Mouse (Mus musculus): Measurements from ENCODE around the gene Ifnar2. TPM values are rescaled to one million over a fixed set of nuclear protein-coding genes. Genes with fewer than 3 reads are reported as not detected.
A peak's percentile ranks its signal among the peaks of the same experiment; 100 is the strongest.

Gene Ifnar2
- polyA plus RNA-seq, 1 experiment from 2014 or later: 35.3 TPM

GRCm38 (mm10) chr16:91403784-91404183, 31.2 kb downstream of the Ifnar2 start:
- Histone ChIP-seq H3K4me1 (peaks cover 18% of the 10 kb centered on the region), H3K27ac (no peak overlapping the region), H3K27me3 (ENCODE audit: low read depth, poor library complexity, severe bottlenecking) (no peaks in the 10 kb centered on the region), H3K9me3 (replicated peaks) (no peaks in the 10 kb centered on the region), H3K4me3 (no peak overlapping the region), H3K36me3 (peaks cover 34% of the 10 kb centered on the region)
- WGBS: 82% methylated on average over 9 of the region's 9 CpGs
- DNase-seq (ENCODE audit: low spot score): no peak

GRCm38 (mm10) chr16:91404187-91404586, 31.6 kb downstream of the Ifnar2 start:
- peaks cover 18% of the 10 kb centered on the region for H3K4me1 ChIP-seq
- WGBS: 90% methylated on average over 8 of the region's 8 CpGs
- no peak for DNase-seq (ENCODE audit: low spot score)
- no peaks in the 10 kb centered on the region for H3K27me3 ChIP-seq (ENCODE audit: low read depth, poor library complexity, severe bottlenecking)
- no peak overlapping the region for H3K27ac ChIP-seq
- H3K9me3 ChIP-seq (replicated peaks): no peaks in the 10 kb centered on the region
- no peak overlapping the region for H3K4me3 ChIP-seq
- H3K36me3 ChIP-seq: peaks cover 34% of the 10 kb centered on the region

GRCm38 (mm10) chr16:91404828-91405577, 32.4 kb downstream of the Ifnar2 start:
- 80% methylated on average over 10 of the region's 10 CpGs for WGBS
- Histone ChIP-seq H3K36me3 (peaks cover 34% of the 10 kb centered on the region), H3K27me3 (ENCODE audit: low read depth, poor library complexity, severe bottlenecking) (no peaks in the 10 kb centered on the region), H3K4me1 (peaks cover 18% of the 10 kb centered on the region), H3K27ac (no peak overlapping the region), H3K4me3 (no peak overlapping the region), H3K9me3 (replicated peaks) (no peaks in the 10 kb centered on the region)
- no peak for DNase-seq (ENCODE audit: low spot score)

DNA sequence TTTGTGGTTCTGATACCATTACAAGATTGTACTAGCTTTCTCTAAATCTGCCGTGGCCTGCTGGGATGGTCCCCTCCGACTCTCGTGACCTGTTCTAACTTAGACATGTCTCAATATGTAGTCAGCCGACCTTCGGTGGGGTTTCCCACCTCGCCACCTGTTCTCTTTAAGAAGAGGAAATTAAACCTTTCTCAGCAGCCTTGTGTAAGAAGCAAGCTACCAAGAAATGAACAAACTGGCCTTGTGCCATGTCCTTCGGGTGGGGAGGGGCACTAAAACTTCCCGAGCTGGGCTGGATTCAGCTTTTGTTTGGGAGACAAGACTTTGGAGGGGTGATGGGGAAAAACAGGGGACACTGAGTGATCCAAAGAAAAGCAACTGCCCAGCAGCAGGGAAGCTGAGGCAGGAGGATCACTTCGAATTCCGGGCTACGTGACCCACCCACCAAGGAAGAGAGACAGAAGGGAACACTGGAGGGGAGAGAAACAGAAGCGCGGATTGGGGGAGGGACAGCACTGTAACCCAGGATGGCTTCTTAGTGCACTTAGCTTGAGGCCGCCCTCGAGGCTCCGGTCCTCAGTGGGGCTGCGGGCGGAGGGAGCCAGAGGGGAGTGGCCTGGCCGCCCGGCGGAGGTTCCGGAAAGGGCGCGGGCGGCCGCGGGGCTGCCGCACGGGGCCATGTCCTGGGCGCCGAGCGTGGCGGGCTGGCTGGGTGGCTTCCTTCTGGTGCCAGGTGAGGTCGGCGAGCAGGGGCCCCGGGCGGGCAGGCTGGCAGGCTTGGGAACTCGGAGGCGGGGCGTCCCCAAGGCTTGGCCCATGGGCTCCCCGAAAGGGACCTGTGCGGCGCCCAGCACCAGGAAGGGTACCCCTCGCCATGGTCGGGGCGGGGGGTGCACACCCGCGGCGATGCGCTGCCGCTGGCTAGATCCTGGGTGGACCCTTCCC, 33.3 kb downstream of the Ifnar2 start, which contains the start of gene Il10rb:
Gene Il10rb, plus strand, starts transcription at position 525 of the 945 bp plus-strand sequence.
- peak; percentile 72 for DNase-seq (ENCODE audit: low spot score)
- H3K4me3 ChIP-seq: peak within 1 kb of the TSS; percentile 79
- H3K4me1 ChIP-seq: peaks cover 26% of the 10 kb centered on the region
- H3K9me3 ChIP-seq (replicated peaks): no peaks in the 10 kb centered on the region
- peaks cover 27% of the 10 kb centered on the region for H3K36me3 ChIP-seq
- 7% methylated on average over 51 of the region's 51 CpGs for WGBS
- H3K27ac ChIP-seq: peak within 1 kb of the TSS; percentile 85
- H3K27me3 ChIP-seq (ENCODE audit: low read depth, poor library complexity, severe bottlenecking): no peaks in the 10 kb centered on the region

- peak overlapping the region; percentile 85 for H3K27ac ChIP-seq
- no peaks in the 10 kb centered on the region for H3K9me3 ChIP-seq (replicated peaks)
- peak overlapping the region; percentile 79 for H3K4me3 ChIP-seq
- peaks cover 29% of the 10 kb centered on the region for H3K4me1 ChIP-seq
- peak; percentile 41 for DNase-seq (ENCODE audit: low spot score)
- 2% methylated on average over 13 of the region's 13 CpGs for WGBS
- peaks cover 27% of the 10 kb centered on the region for H3K36me3 ChIP-seq
- H3K27me3 ChIP-seq (ENCODE audit: low read depth, poor library complexity, severe bottlenecking): no peaks in the 10 kb centered on the region
Observed at GRCm38 (mm10) chr16:91406585-91407220, 34.1 kb downstream of the Ifnar2 start.

GRCm38 (mm10) chr16:91413102-91413844, 40.7 kb downstream of the Ifnar2 start:
- H3K27ac ChIP-seq: no peak overlapping the region
- no peak overlapping the region for H3K4me3 ChIP-seq
- no peaks in the 10 kb centered on the region for H3K9me3 ChIP-seq (replicated peaks)
- no peaks in the 10 kb centered on the region for H3K36me3 ChIP-seq
- no peak for DNase-seq (ENCODE audit: low spot score)
- WGBS: 45% methylated on average over 12 of the region's 12 CpGs
- peaks cover 21% of the 10 kb centered on the region for H3K4me1 ChIP-seq
- H3K27me3 ChIP-seq (ENCODE audit: low read depth, poor library complexity, severe bottlenecking): no peaks in the 10 kb centered on the region

GRCm38 (mm10) chr16:91415391-91416189, 43.0 kb downstream of the Ifnar2 start:
- H3K4me3 ChIP-seq: no peak overlapping the region
- peaks cover 4% of the 10 kb centered on the region; the same call in 1 of the 2 replicates for H3K36me3 ChIP-seq
- 92% methylated on average over 9 of the region's 9 CpGs for whole genome bisulfite sequencing

DNA sequence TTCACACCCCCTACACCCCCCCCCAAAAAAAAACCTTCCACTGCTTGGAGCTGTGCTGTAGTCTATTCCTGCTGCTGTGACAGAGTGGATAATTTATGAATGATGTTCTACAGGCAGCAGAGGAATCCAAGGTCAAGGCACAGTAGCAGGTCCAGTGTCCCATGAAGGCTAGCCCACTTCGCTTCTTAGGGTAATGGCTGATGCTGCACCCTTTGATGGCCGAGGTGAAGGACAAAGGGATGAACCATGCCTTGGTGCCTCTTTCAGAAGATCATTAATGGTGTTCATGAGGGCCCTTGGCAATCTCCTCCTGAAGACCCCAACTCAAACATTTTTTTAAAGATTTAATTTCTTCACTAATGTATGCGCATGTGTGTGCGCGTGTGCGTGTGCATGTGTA, 43.8 kb downstream of the Ifnar2 start:
- peaks cover 7% of the 10 kb centered on the region for H3K36me3 ChIP-seq
- peaks cover 10% of the 10 kb centered on the region; the same call in 1 of the 2 replicates for H3K4me1 ChIP-seq
- H3K27me3 ChIP-seq (ENCODE audit: low read depth, poor library complexity, severe bottlenecking): no peaks in the 10 kb centered on the region
- DNase-seq (ENCODE audit: low spot score): no peak
- 96% methylated on average over 6 of the region's 6 CpGs for WGBS
- H3K27ac ChIP-seq: no peak overlapping the region
- H3K4me3 ChIP-seq: no peak overlapping the region
- H3K9me3 ChIP-seq (replicated peaks): no peaks in the 10 kb centered on the region

More at GRCm38 (mm10) chr16:91415391-91416189, 43.0 kb downstream of the Ifnar2 start:
- DNase-seq (ENCODE audit: low spot score): no peak
- peaks cover 16% of the 10 kb centered on the region for H3K4me1 ChIP-seq
- no peaks in the 10 kb centered on the region for H3K27me3 ChIP-seq (ENCODE audit: low read depth, poor library complexity, severe bottlenecking)
- no peaks in the 10 kb centered on the region for H3K9me3 ChIP-seq (replicated peaks)
- no peak overlapping the region for H3K27ac ChIP-seq

GRCm38 (mm10) chr16:91416938-91417337, 44.4 kb downstream of the Ifnar2 start:
- Histone ChIP-seq H3K9me3 (replicated peaks) (no peaks in the 10 kb centered on the region), H3K27ac (no peak overlapping the region), H3K27me3 (ENCODE audit: low read depth, poor library complexity, severe bottlenecking) (no peaks in the 10 kb centered on the region), H3K36me3 (peaks cover 9% of the 10 kb centered on the region), H3K4me1 (peaks cover 10% of the 10 kb centered on the region; the same call in 1 of the 2 replicates), H3K4me3 (no peak overlapping the region)
- no peak for DNase-seq (ENCODE audit: low spot score)
- WGBS: 88% methylated on average over 7 of the region's 7 CpGs

DNA sequence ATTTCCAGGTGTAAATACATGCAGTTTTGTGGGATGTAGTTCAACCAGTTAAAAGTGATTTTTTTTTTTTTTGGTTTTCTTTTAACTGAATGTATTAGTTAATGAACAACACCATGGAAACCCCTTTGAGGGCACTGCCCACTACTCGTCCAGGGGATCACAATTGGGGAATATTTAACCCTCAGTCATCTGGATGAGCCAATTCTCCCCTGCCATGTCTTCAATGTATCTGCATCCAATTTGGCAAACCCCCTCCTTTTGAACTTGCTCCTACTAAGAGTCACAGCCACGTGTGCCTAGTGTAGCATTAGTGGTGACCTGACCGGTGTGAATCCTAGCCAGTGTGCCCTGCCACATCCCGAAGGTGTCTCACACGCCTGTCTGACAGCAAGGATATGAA, 45.9 kb downstream of the Ifnar2 start:
- H3K27me3 ChIP-seq (ENCODE audit: low read depth, poor library complexity, severe bottlenecking): no peaks in the 10 kb centered on the region
- H3K9me3 ChIP-seq (replicated peaks): no peaks in the 10 kb centered on the region
- H3K4me1 ChIP-seq: 0 out of 2 replicates have a peak, but pooled peaks cover 1% of the 10 kb centered on the region
- no peak for DNase-seq (ENCODE audit: low spot score)
- no peak overlapping the region for H3K4me3 ChIP-seq
- WGBS: 83% methylated on average over 5 of the region's 5 CpGs
- H3K27ac ChIP-seq: no peak overlapping the region
- H3K36me3 ChIP-seq: peaks cover 9% of the 10 kb centered on the region

GRCm38 (mm10) chr16:91425816-91426215, 53.2 kb downstream of the Ifnar2 start:
- no peak for DNase-seq (ENCODE audit: low spot score)
- H3K4me1 ChIP-seq: peaks cover 14% of the 10 kb centered on the region
- H3K9me3 ChIP-seq (replicated peaks): no peaks in the 10 kb centered on the region
- H3K27ac ChIP-seq: no peak overlapping the region
- no peaks in the 10 kb centered on the region for H3K27me3 ChIP-seq (ENCODE audit: low read depth, poor library complexity, severe bottlenecking)
- no peak overlapping the region for H3K4me3 ChIP-seq
- H3K36me3 ChIP-seq: peaks cover 14% of the 10 kb centered on the region
- WGBS: 93% methylated on average over 6 of the region's 6 CpGs
